Mouse (Mus musculus) CD4-positive, CD25-positive, alpha-beta regulatory T cell, adult 2 months (primary cell): ENCODE data around the gene Slc28a1.
"Not testable (repeated sequence)": the region's sequence is repeated elsewhere in the genome, so short reads cannot be mapped to it uniquely, and the experiment has no call there.

Source experiments
- DNase-seq: peaks from one replicate; pipeline ENCODE4 v3.0.0-alpha.2; 2012; ENCODE audit warnings: low read depth, low spot score

The Slc28a1 gene

DNA sequence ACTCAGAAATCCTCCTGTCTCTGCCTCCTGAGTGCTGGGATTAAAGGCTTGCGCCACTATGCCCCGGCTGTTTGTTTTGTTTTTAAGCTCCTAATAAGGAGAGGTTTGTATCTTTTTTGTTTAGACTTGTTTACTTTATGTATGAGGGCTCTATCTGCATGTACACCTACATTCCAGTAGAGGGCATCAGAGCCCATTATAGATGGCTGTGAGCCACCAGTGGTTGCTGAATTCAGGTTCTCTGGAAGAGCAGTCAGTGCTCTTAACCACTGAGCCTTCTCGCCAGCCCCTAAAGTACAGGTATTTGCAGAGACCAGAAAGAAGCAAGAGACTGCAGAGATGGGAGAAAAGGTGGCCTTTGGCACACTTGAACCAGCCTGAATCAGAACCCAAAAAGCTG, 52.5 kb downstream of the Slc28a1 start:
- peak; percentile 75 for DNase-seq

- DNase-seq, result no peak
These were observed 54.8 kb downstream of the Slc28a1 start for GRCm38 (mm10) chr7:81169351-81169750.

- DNase-seq, result no peak
These were observed 59.3 kb downstream of the Slc28a1 start for GRCm38 (mm10) chr7:81173931-81174330.

DNA sequence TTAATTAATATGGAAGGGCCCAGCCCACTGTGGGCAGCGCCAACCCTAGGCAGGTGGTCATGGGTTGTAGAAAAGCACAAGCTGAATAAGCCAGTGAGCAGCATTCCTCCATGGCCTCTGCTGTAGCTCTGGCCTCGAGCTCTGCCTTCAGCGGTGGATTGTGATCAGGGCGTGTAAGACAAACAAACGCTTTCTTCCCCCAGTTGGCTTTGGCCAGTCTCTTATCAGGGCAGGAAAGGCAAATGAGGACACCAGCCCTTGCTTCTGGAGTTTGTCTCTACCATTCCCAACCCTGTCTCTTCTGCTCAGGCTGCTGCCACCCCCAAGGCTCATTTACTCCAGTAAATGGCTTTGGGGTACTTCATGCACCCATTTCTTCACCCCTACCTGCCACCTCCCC, 60.1 kb downstream of the Slc28a1 start:
- DNase-seq, result no peak

GRCm38 (mm10) chr7:81176187-81176769, 61.7 kb downstream of the Slc28a1 start:
- DNase-seq, result no peak

DNA sequence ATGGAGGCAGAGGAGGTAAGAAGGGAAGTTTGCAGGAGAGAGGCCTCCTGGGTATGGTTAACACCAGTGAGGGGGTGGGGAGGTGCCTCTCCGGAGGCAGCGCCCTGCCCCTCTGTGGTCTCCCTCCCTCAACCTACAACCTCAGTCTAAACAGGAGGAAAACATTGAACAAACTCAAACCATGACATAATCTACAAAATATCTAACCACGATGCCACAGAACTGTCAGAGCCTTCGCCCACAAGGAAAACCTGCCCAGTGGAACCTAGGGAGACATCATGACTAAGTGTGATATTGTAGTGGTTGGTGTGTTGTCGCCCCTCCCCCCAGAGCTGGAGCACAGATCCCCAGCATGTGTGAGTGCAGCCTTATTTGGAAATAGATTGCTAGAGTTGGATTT, 64.9 kb downstream of the Slc28a1 start:
- DNase-seq, result peak; percentile 34

- no peak for DNase-seq
These were observed 68.0 kb downstream of the Slc28a1 start for GRCm38 (mm10) chr7:81182492-81183175.

DNA sequence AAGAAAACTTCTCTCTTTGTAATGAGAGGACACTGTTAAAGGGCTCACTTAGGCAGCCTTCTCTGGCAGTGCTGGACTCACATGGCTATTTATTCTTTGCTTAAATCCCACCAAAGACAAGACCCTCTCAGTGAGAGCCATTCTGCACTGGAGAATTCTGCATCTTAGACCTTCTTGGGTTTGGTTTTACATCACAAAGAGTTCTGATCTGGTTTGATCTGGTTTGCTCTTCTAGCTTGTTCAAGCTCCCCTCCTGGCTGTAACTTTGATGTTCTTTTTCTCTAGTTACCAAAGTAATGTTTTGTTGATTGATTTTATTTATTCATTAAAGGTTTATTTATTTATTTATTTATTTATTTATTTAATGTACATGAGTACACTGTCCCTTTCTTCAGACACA, 68.6 kb downstream of the Slc28a1 start:
- DNase-seq, result no peak

- no peak for DNase-seq
These were observed 69.5 kb downstream of the Slc28a1 start for GRCm38 (mm10) chr7:81184136-81184535.

- no peak for DNase-seq
These were observed 70.1 kb downstream of the Slc28a1 start for GRCm38 (mm10) chr7:81184651-81185050.

DNA sequence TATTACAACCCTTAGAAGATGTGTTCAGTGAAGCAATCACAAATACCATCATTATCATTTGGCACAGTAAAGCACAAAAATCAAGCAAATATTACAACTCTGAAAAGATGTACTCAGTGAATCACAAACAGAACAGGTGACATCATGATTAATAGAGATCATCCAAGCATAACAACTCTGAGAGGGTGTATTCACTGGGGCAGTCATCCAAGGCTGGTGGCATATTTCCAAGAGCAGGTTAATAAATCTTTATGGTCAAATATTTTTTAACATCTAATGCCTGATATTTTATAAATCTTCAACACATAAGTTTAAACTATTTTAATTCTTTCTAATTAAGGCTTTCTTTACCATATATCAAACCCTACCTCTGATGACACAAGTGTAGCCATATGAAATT, 71.4 kb downstream of the Slc28a1 start:
- not testable (repeated sequence) for DNase-seq

DNA sequence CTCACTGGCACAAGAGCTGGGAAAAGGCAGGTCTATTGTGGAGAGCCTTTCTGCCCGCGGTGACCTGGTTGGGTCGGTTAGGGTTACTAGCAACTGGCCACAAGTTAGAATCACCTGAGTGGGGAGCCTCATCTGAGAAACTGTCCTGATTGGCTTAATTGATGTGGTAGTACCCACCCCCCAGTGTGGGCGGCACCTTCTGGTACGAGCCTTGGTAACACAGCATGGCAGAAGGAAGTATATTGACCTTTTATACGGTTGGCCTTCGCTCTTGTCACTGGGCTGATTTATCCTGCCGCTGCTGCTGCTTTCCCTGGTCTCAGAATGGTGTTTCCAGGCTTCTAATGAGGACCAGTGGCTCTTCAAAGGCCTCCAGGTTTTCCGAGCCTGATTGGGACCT, 74.6 kb downstream of the Slc28a1 start:
- DNase-seq, result peak; percentile 50

DNA sequence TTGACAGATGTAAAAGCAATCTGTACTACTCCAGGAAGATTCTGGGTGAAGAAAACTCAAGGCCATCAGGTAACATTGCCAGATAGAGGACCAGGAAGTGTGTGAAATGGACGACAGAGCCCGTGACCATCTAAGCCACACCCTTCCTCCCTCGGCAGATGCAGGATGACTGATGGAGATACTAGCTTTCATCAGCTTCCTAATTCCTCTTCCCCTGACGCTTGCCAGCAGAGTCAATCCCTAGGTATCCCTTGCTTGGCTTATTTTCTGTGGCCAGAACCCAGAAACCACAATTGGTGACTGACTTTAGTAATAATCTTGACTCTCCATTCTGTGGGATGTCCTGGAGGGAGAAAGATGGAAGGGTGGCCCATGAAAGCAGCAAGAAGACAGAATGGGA, 80.9 kb downstream of the Slc28a1 start:
- DNase-seq, result no peak

GRCm38 (mm10) chr7:81196796-81197195, 82.2 kb downstream of the Slc28a1 start:
- DNase-seq, result no peak

- DNase-seq, result no peak
These were observed 83.9 kb downstream of the Slc28a1 start for GRCm38 (mm10) chr7:81198538-81198937.

- DNase-seq, result no peak
These were observed 84.5 kb downstream of the Slc28a1 start for GRCm38 (mm10) chr7:81199109-81199508.

DNA sequence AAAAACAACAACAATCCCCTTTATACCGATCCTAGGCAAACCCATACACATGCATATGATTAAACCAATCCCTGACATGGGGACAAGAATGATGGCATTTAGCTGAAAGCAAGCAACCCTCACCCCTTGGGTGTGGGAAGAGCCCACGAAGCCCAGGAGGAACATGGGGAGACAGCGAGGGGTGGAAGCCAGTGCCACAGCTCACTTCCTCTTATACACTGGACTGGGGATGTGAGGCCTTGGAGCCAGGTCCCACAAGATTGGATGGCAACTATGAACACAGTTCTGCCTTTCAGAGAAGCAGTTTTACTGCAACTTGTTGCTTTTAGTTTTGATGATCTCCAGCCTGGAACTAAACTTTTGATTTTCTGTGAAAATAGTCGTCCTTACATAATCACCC, 85.2 kb downstream of the Slc28a1 start:
- DNase-seq, result no peak

DNA sequence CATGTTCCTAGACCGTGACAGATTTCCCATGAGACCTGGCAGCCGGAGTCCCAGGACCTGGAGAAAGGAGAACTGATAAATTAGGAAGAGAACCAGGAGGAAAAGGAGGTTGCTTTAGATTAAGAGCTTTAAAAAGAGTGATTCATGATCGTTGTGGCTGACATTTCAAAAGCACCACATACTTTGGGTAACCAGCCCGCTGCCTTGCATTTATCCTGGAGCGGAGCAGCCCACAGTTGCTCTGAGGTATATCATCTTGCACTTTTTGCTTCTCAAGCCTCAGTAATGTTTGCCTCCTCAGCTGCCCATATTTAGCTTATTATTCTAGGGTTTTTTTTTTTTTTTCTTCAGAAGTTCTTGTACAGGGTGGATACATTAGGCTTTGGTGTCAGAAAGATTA, 87.8 kb downstream of the Slc28a1 start:
- no peak for DNase-seq

DNA sequence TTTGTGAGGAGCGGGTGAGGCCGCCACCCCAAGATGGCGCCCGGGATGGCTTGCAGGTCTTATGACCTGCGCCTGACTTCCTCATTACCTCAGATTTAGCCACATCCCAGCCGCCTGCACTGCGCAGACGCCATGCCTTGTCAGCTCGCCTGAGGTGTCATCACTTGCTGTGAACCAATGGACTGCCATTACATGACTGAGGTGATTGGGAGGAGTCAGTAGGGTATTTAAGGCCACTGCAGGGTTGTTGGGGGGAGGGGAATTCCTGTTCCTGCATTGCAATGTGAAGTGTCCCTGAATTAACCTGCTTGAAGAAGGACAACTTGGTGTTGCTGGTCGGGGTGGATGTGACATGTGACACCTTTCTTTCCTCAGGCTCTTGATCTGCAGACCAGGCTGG, 89.0 kb downstream of the Slc28a1 start:
- DNase-seq, result not testable (repeated sequence)

DNA sequence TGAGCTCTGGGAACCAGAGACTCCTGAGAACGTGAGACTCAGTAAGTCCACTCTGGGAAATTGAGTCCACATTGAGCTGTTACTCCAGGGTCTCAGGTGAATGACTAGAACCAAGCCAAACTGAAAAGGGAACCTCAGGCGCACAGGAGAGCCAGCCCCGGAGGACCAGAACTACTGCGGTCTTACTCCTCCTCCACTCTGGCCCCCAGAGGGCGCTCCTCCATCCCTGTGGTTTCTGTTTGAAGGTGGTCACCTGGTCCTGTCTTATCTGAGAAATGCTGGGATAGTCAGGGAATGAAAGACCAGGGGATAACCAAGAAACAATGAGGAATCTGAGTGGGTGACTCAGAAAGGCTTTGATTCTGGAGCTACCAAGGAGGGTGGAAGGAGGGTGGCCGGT, 94.3 kb downstream of the Slc28a1 start:
- DNase-seq, result peak; percentile 69

- DNase-seq, result no peak
These were observed 95.5 kb downstream of the Slc28a1 start for GRCm38 (mm10) chr7:81209979-81210685.

DNA sequence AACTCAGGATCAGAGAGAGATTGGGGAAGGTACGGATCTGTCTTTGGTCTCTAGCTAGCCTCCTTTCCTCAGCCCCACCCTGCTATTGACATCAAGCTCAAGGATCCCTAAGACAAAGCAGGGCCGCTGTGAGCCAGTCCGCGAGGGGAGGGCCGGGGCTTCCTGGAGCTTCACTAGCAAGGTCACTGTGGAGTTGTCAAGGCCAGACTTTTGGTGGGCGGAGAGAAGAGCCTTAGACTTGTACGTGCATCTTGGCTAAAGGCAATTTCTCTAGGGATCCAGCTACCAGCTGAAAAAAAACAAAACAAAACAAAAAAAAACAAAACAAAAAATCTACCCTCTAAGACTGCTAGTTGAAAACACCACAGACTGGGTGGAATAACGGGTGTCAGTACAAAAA, 97.2 kb downstream of the Slc28a1 start:
- DNase-seq, result peak; percentile 32

GRCm38 (mm10) chr7:81212261-81212681, 97.7 kb downstream of the Slc28a1 start:
- peak; percentile 78 for DNase-seq
